Mouse (Mus musculus): ENCODE measurements around the gene Cfap99.
A peak's percentile ranks its signal among the peaks of the same experiment; 100 is the strongest.

The Cfap99 gene

GRCm38 (mm10) chr5:34279214-34279613, 9.2 kb upstream of the Cfap99 start:
- DNase-seq, result no peak

GRCm38 (mm10) chr5:34280976-34281375, 7.4 kb upstream of the Cfap99 start:
- no peak for DNase-seq

GRCm38 (mm10) chr5:34283355-34283754, 5.0 kb upstream of the Cfap99 start:
- DNase-seq, result no peak

GRCm38 (mm10) chr5:34284156-34284750, 4.1 kb upstream of the Cfap99 start:
- DNase-seq, result no peak

- DNase-seq, result no peak
Measured at GRCm38 (mm10) chr5:34285285-34285684, 3.1 kb upstream of the Cfap99 start.

- DNase-seq, result no peak
Measured at GRCm38 (mm10) chr5:34286516-34286915, 1.9 kb upstream of the Cfap99 start.

GRCm38 (mm10) chr5:34287001-34287837, 1.2 kb upstream of the Cfap99 start:
- DNase-seq, result no peak

- DNase-seq, result no peak
Measured at GRCm38 (mm10) chr5:34287838-34288145, 608 bp upstream of the Cfap99 start.

- no peak for DNase-seq
Measured at GRCm38 (mm10) chr5:34289286-34289685, 886 bp downstream of the Cfap99 start.

- no peak for DNase-seq
Measured at GRCm38 (mm10) chr5:34293363-34293762, 5.0 kb downstream of the Cfap99 start.

GRCm38 (mm10) chr5:34294696-34295095, 6.3 kb downstream of the Cfap99 start:
- peak; percentile 32 for DNase-seq

GRCm38 (mm10) chr5:34295141-34295540, 6.7 kb downstream of the Cfap99 start:
- no peak for DNase-seq

- no peak for DNase-seq
Measured at GRCm38 (mm10) chr5:34298061-34298460, 9.7 kb downstream of the Cfap99 start.

GRCm38 (mm10) chr5:34298937-34299535, 10.6 kb downstream of the Cfap99 start:
- no peak for DNase-seq

- no peak for DNase-seq
Measured at GRCm38 (mm10) chr5:34302377-34302776, 14.0 kb downstream of the Cfap99 start.

GRCm38 (mm10) chr5:34309016-34309415, 20.6 kb downstream of the Cfap99 start:
- DNase-seq, result no peak

GRCm38 (mm10) chr5:34319491-34320034, 31.2 kb downstream of the Cfap99 start:
- no peak for DNase-seq

GRCm38 (mm10) chr5:34321236-34321635, 32.8 kb downstream of the Cfap99 start:
- DNase-seq, result no peak

GRCm38 (mm10) chr5:34325286-34325685, 36.9 kb downstream of the Cfap99 start:
- no peak for DNase-seq

GRCm38 (mm10) chr5:34326249-34326691, 37.9 kb downstream of the Cfap99 start:
- no peak for DNase-seq

GRCm38 (mm10) chr5:34326875-34327576, 38.6 kb downstream of the Cfap99 start:
- DNase-seq, result no peak

- DNase-seq, result no peak
Measured at GRCm38 (mm10) chr5:34330136-34330535, 41.7 kb downstream of the Cfap99 start.

- DNase-seq, result no peak
Measured at GRCm38 (mm10) chr5:34334081-34334480, 45.7 kb downstream of the Cfap99 start.
